Mouse (Mus musculus): Measurements from ENCODE around the gene Vmn1r82.

The Vmn1r82 gene

DNA sequence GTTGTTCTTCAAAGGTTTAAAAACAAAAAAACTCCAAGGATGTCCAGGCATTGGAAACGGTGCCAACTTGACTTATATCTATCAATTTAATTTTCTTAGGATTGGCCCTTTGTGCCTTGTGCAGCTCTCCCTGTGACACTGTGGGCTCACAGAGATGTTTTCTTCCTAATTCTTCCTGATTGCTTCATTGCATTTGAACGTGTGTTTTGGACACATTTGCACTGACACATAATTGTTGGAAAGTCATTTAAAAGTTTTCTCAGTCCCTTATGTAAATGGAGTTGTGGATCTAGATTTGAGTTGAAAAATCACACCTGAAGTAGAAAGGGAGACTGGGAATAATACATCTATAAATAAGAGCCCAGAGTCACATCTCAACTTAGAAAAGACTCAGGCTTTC, at the start of gene Vmn1r82:
TSS of gene Vmn1r82 (plus strand) at position 301 of the 400 bp plus-strand sequence.
- DNase-seq = no peak

- no peak for DNase-seq
These were observed 32.1 kb upstream of the Vmn1r82 start, which contains the start of gene Vmn1r81 for GRCm38 (mm10) chr7:12268169-12268568. Gene Vmn1r81, minus strand, starts transcription at chr7:12268269.

- no peak for DNase-seq
These were observed 29.2 kb downstream of the Vmn1r82 start, which contains the start of gene Vmn1r83 for GRCm38 (mm10) chr7:12329381-12329780. Gene Vmn1r83, minus strand, starts transcription at chr7:12329481.

Data from kidney, postnatal 36 days (tissue).